Mouse (Mus musculus) MEL (cell line): Measurements from ENCODE around the gene Vps33a. TPM values are rescaled to one million over a fixed set of nuclear protein-coding genes. Genes with fewer than 3 reads are reported as not detected.

Source experiments
- DNase-seq: peaks from one replicate; pipeline ENCODE4 v3.0.0; 2011; ENCODE audit warnings: low read depth, low spot score
- H3K27ac ChIP-seq: 2 replicates; pipeline ENCODE4 v1.5.1; 2012; ENCODE audit warnings: low read depth, mild to moderate bottlenecking, control low read depth, low read length, moderate library complexity; ENCODE audit not compliant: control insufficient read depth
- H3K27me3 ChIP-seq, 2 experiments: fragments of 150-350 bp in 1 of 2; sonication (generic) in 1 of 2; 2 replicates each; pipeline ENCODE4 v1.6.1; 2012; ENCODE audit warnings: low read length in 2 of 2, mild to moderate bottlenecking in 2 of 2, improper control_type of control experiment in 1 of 2, moderate library complexity in 1 of 2; ENCODE audit not compliant: insufficient read depth in 2 of 2, control insufficient read depth in 1 of 2
- H3K36me3 ChIP-seq, 2 experiments: 2 replicates each; pipeline ENCODE4 v1.6.1; 2012 to 2014; ENCODE audit warnings: low read length in 2 of 2, improper control_type of control experiment in 1 of 2, inconsistent platforms in 1 of 2, mild to moderate bottlenecking in 1 of 2; ENCODE audit not compliant: insufficient read depth in 2 of 2, control insufficient read depth in 1 of 2
- H3K4me1 ChIP-seq, 2 experiments: fragments of 150-350 bp in 1 of 2; sonication (generic) in 1 of 2; 2 replicates each; pipeline ENCODE4 v1.6.1; 2012; ENCODE audit warnings: low read length in 2 of 2, improper control_type of control experiment in 1 of 2, mild to moderate bottlenecking in 1 of 2; ENCODE audit not compliant: insufficient read depth in 2 of 2, control insufficient read depth in 1 of 2
- H3K4me3 ChIP-seq, 2 experiments: fragments of 150-350 bp in 1 of 2; sonication (generic) in 1 of 2; 2 replicates each; pipeline ENCODE4 v1.5.1; 2012; ENCODE audit warnings: low read depth in 2 of 2, low read length in 2 of 2, mild to moderate bottlenecking in 2 of 2, moderate library complexity in 2 of 2, control low read depth in 1 of 2, improper control_type of control experiment in 1 of 2; ENCODE audit not compliant: control insufficient read depth in 1 of 2, insufficient read depth in 1 of 2
- H3K79me2 ChIP-seq: 2 replicates; pipeline ENCODE4 v1.6.1; 2012; ENCODE audit warnings: mild to moderate bottlenecking, low read length, moderate library complexity; ENCODE audit not compliant: control insufficient read depth, poor library complexity, insufficient read depth
- H3K9ac ChIP-seq: 2 replicates; pipeline ENCODE4 v1.6.1; 2012; ENCODE audit warnings: low read depth, mild to moderate bottlenecking, control low read depth, low read length, moderate library complexity; ENCODE audit not compliant: control insufficient read depth, poor library complexity, severe bottlenecking
- H3K9me3 ChIP-seq: fragments of 150-350 bp; sonication (generic); replicated peaks from 2 replicates; pipeline ENCODE4 v1.6.1; 2012; ENCODE audit warnings: mild to moderate bottlenecking, low read length, improper control_type of control experiment, moderate library complexity; ENCODE audit not compliant: insufficient read depth
- CHD1 ChIP-seq: IDR thresholded peaks from 2 replicates; pipeline ENCODE4 v1.6.1; 2012; ENCODE audit warnings: low read depth, mild to moderate bottlenecking, inconsistent platforms, low read length, improper control_type of control experiment
- E2F4 ChIP-seq: IDR thresholded peaks from 2 replicates; pipeline ENCODE4 v1.6.1; 2011; ENCODE audit warnings: low read depth, low read length, improper control_type of control experiment, borderline replicate concordance
- ELF1 ChIP-seq: IDR thresholded peaks from 2 replicates; pipeline ENCODE4 v1.6.1; 2014; ENCODE audit warnings: low read depth, mild to moderate bottlenecking, inconsistent platforms, low read length, improper control_type of control experiment, moderate library complexity
- EP300 ChIP-seq, 2 experiments: IDR thresholded peaks; 2 replicates each; pipeline ENCODE4 v1.6.1; 2011; ENCODE audit warnings: improper control_type of control experiment in 2 of 2, low read length in 2 of 2, low read depth in 1 of 2, mild to moderate bottlenecking in 1 of 2
- ETS1 ChIP-seq: IDR thresholded peaks from 2 replicates; pipeline ENCODE4 v1.6.1; 2012; ENCODE audit warnings: low read depth, mild to moderate bottlenecking, inconsistent platforms, low read length, improper control_type of control experiment, moderate library complexity
- GABPA ChIP-seq: IDR thresholded peaks from 2 replicates; pipeline ENCODE4 v1.6.1; 2012; ENCODE audit warnings: low read depth, mild to moderate bottlenecking, inconsistent platforms, low read length, improper control_type of control experiment, moderate library complexity
- GATA1 ChIP-seq: IDR thresholded peaks from 2 replicates; pipeline ENCODE4 v1.6.1; 2011; ENCODE audit warnings: low read depth, low read length, improper control_type of control experiment
- HCFC1 ChIP-seq: IDR thresholded peaks from 2 replicates; pipeline ENCODE4 v1.6.1; 2012; ENCODE audit warnings: low read depth, mild to moderate bottlenecking, inconsistent platforms, low read length, improper control_type of control experiment, moderate library complexity
- JUND ChIP-seq: IDR thresholded peaks from 2 replicates; pipeline ENCODE4 v1.6.1; 2011; ENCODE audit warnings: low read depth, mild to moderate bottlenecking, improper control_type of control experiment, low read length
- MEF2A ChIP-seq: IDR thresholded peaks from 2 replicates; pipeline ENCODE4 v1.6.1; 2014; ENCODE audit warnings: low read depth, mild to moderate bottlenecking, inconsistent platforms, low read length, improper control_type of control experiment; ENCODE audit not compliant: poor library complexity, insufficient replicate concordance, severe bottlenecking; ENCODE audit errors: extremely low read depth
- MYB ChIP-seq: IDR thresholded peaks from 2 replicates; pipeline ENCODE4 v1.6.1; 2011; ENCODE audit warnings: mild to moderate bottlenecking, low read depth, low read length, improper control_type of control experiment
- NELFE ChIP-seq: IDR thresholded peaks from 2 replicates; pipeline ENCODE4 v1.6.1; 2011; ENCODE audit warnings: low read depth, low read length, improper control_type of control experiment
- NRF1 ChIP-seq: IDR thresholded peaks from 2 replicates; pipeline ENCODE4 v1.6.1; 2014; ENCODE audit warnings: low read depth, mild to moderate bottlenecking, inconsistent platforms, low read length, improper control_type of control experiment, moderate library complexity; ENCODE audit not compliant: poor library complexity, insufficient read depth, severe bottlenecking
- POLR2AphosphoS2 ChIP-seq: IDR thresholded peaks from 2 replicates; pipeline ENCODE4 v1.6.1; 2011; ENCODE audit warnings: low read length, improper control_type of control experiment
- RAD21 ChIP-seq: IDR thresholded peaks from 2 replicates; pipeline ENCODE4 v1.6.1; 2011; ENCODE audit warnings: mild to moderate bottlenecking, low read depth, low read length, improper control_type of control experiment
- RCOR1 ChIP-seq: IDR thresholded peaks from 2 replicates; pipeline ENCODE4 v1.6.1; 2012; ENCODE audit warnings: low read depth, mild to moderate bottlenecking, inconsistent platforms, low read length, improper control_type of control experiment
- TAL1 ChIP-seq: IDR thresholded peaks from 2 replicates; pipeline ENCODE4 v1.6.1; 2012; ENCODE audit warnings: mild to moderate bottlenecking, inconsistent platforms, low read length, moderate library complexity, mixed read lengths
- TCF12 ChIP-seq: IDR thresholded peaks from 2 replicates; pipeline ENCODE4 v1.6.1; 2014; ENCODE audit warnings: low read depth, mild to moderate bottlenecking, inconsistent platforms, low read length, improper control_type of control experiment, moderate library complexity
- USF2 ChIP-seq, 2 experiments: IDR thresholded peaks; 2 replicates each; pipeline ENCODE4 v1.6.1; 2011 to 2012; ENCODE audit warnings: improper control_type of control experiment in 2 of 2, low read length in 2 of 2, borderline replicate concordance in 1 of 2, inconsistent platforms in 1 of 2, low read depth in 1 of 2, mild to moderate bottlenecking in 1 of 2; ENCODE audit not compliant: insufficient read depth in 1 of 2
- ZKSCAN1 ChIP-seq: IDR thresholded peaks from 2 replicates; pipeline ENCODE4 v1.6.1; 2012; ENCODE audit warnings: low read depth, mild to moderate bottlenecking, inconsistent platforms, low read length, improper control_type of control experiment, moderate library complexity
- ZMIZ1 ChIP-seq: IDR thresholded peaks from 2 replicates; pipeline ENCODE4 v1.6.1; 2012; ENCODE audit warnings: low read depth, mild to moderate bottlenecking, inconsistent platforms, low read length, improper control_type of control experiment, moderate library complexity
- ZNF384 ChIP-seq: IDR thresholded peaks from 2 replicates; pipeline ENCODE4 v1.6.1; 2012; ENCODE audit warnings: low read depth, mild to moderate bottlenecking, inconsistent platforms, low read length, improper control_type of control experiment
- polyA plus RNA-seq, 2 experiments: library from polyadenylated mRNA; stranded (reverse) in 1 of 2; unstranded in 1 of 2; fragments of >175 nt in 1 of 2; fragments of >200 nt in 1 of 2; gene quantifications; 2 replicates each; pipeline versions ENCODE4 v1.2.1 to v1.2.4; 2012; ENCODE audit warnings: low replicate concordance in 2 of 2, low read depth in 1 of 2; ENCODE audit not compliant: insufficient read length in 2 of 2, insufficient read depth in 1 of 2, missing spikeins in 1 of 2
- total RNA-seq: library from RNA; depleted of rRNA; stranded (reverse); fragments of 300-350 nt; gene quantifications from 2 replicates; pipeline ENCODE4 v1.2.3, GENCODE M21; 2012

Vps33a gene
- total and polyA plus RNA-seq, 3 experiments = 21.4 to 23.9 TPM; not detected in 1

DNA sequence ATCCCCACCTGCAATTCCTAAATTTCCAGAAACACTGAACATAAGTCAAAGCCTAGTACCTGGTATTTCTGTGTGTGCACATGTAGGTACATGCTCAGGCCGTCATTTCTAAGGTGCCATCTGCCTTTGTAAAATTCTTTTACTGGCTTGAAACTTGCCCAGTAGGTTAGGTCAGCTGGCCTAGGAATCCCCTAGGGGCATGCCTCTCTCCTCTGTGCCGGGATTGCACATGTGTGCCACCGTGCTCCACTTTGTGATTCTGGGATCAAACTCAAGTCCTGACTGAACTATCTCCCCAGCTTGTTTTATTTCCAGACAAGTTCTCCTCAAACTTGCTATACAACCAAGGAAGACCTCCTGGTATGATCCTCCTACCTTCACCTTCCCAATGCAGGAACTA, 3.9 kb upstream of the Vps33a start:
- Histone ChIP-seq H3K79me2 (peaks cover 7% of the 10 kb centered on the region), H3K9ac (no peak overlapping the region), H3K27me3 (no peaks in the 10 kb centered on the region), H3K27ac (no peak overlapping the region), H3K9me3 (no peaks in the 10 kb centered on the region), H3K36me3 (peaks cover 0 to 9% of the 10 kb centered on the region in 2 experiments; a peak in 2 of 4 replicates), H3K4me3 (no peak overlapping the region), H3K4me1 (peaks cover 4 to 7% of the 10 kb centered on the region in 2 experiments)
- no peak for TF ChIP-seq CHD1
- TF ChIP-seq MEF2A = no peak
- no peak for TF ChIP-seq EP300 (IDR thresholded peaks at IDR 0.05; ENCODE audit: low read depth in 1 of 2, low read length in 2 of 2)
- TF ChIP-seq ETS1 = no peak
- no peak for TF ChIP-seq RAD21
- no peak for TF ChIP-seq USF2 (IDR thresholded peaks at IDR 0.05; ENCODE audit: borderline replicate concordance in 1 of 2, insufficient read depth in 1 of 2, low read depth in 1 of 2, low read length in 2 of 2)
- TF ChIP-seq E2F4 = no peak
- TF ChIP-seq HCFC1 = no peak
- no peak for TF ChIP-seq GABPA
- TF ChIP-seq JUND = no peak
- TF ChIP-seq NRF1 = no peak
- no peak for TF ChIP-seq ZKSCAN1
- no peak for TF ChIP-seq MYB
- no peak for TF ChIP-seq ZMIZ1
- no peak for DNase-seq

DNA sequence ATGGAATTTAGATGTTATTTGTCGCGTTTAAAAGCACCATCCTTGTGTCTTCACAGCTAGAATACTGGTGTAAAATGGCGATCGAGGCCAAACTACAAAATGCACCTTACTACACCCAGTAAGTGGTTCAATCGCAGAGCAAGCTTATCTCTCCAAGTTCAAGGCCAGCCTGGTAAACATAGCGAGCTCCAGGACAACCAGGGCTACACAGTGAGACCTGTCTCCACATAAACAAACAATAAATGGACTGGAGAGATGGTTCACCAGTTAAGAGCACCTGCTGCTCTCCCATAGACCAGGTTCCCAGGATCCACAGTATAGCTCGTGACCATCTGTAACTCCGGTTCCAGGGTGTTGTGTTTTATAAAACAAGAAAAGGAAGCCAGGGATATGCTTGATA, 524 bp upstream of the Vps33a start:
- Histone ChIP-seq H3K4me1 (peaks cover 4 to 7% of the 10 kb centered on the region in 2 experiments), H3K27me3 (no peaks in the 10 kb centered on the region), H3K9me3 (no peaks in the 10 kb centered on the region), H3K27ac (no peak overlapping the region), H3K4me3 (peak overlapping the region; percentile 21 to 38), H3K79me2 (peaks cover 9% of the 10 kb centered on the region), H3K36me3 (peaks cover 0 to 11% of the 10 kb centered on the region in 2 experiments; a peak in 2 of 4 replicates), H3K9ac (peak overlapping the region; percentile 34)
- DNase-seq = peak; percentile 49
- no peak for TF ChIP-seq CHD1
- no peak for TF ChIP-seq TAL1
- TF ChIP-seq ELF1 = no peak
- TF ChIP-seq RAD21 = no peak
- TF ChIP-seq NRF1 = no peak
- no peak for TF ChIP-seq NELFE
- no peak for TF ChIP-seq ZNF384
- TF ChIP-seq POLR2AphosphoS2 = no peak
- no peak for TF ChIP-seq ZMIZ1
- no peak for TF ChIP-seq JUND
- TF ChIP-seq HCFC1 = no peak
- no peak for TF ChIP-seq GATA1
- no peak for TF ChIP-seq RCOR1
- TF ChIP-seq TCF12 = no peak
- no peak for TF ChIP-seq E2F4
